Mouse (Mus musculus) liver, adult 2 months (tissue): ENCODE data around the gene Defb47.

Experiments
- CTCF ChIP-seq: fragments of 200-500 bp; IDR thresholded peaks from 2 replicates; pipeline ENCODE4 v1.5.1; 2011; ENCODE audit warnings: low read depth, low read length, control low read depth
- POLR2A ChIP-seq: fragments of 200-500 bp; IDR thresholded peaks from 2 replicates; pipeline ENCODE4 v1.6.1; 2011; ENCODE audit warnings: low read length, control low read depth; ENCODE audit not compliant: insufficient read depth; ENCODE audit errors: extremely low read depth

DNA sequence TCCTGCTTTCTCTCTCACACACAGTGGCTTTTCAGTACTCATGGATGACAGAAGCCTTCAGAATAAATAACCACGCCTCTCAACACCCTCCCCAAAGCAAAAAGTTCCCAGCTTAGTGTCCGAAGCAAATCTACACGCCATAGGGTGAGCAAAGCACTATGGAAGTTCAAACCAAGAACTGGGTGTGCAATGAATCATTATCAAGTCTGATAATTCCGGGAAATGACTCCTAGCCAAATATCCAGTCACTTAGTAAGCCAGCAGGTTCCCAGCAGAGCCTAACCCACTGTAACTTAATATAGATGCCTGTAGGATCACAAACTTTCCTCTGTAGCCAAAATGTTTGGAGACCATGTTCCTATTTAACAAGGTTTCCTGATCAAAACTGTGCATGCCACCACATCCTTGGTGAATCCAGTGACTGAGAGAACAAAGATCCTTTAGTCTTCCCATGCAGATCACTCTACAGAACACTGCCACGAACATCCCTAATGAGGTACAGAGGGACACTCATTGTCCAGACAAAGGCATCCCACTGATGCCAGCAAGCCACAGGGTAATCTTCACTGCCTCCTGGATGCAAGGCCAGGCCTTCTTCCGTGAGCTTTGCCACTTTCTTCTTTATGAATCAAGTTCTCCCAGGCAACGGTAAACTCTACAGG is 5.9 kb upstream of the Defb47 start:
- TF ChIP-seq POLR2A, result no peak
- no peak for TF ChIP-seq CTCF
